Mouse (Mus musculus): Measurements from ENCODE around the gene H2-Ke6. TPM values are rescaled to one million over a fixed set of nuclear protein-coding genes. Genes with fewer than 3 reads are reported as not detected.

The H2-Ke6 gene
- polyA plus RNA-seq, 1 experiment from 2014 or later = 65.7 TPM

DNA sequence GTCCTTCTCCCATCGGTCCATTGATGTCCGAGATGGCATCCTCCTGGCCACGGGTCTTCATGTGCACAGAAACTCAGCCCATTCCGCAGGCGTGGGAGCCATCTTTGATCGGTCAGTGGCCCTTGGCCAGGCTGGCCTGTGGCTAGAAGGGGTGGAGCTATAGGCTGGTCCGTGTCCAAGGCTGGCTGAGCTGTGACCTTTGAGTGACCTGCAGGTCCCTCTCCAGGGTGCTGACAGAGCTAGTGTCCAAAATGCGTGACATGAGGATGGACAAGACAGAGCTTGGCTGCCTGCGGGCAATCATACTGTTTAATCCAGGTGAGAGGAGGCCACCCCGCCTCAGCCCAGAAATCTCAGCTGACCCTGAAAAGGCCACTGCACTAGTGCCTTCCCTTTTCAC lies 8.8 kb upstream of the H2-Ke6 start:
- Histone ChIP-seq H3K36me3 (ENCODE audit: insufficient read depth, low read length) (peaks cover 32% of the 10 kb centered on the region), H3K4me2 (ENCODE audit: low read length) (no peak overlapping the region), H3K9me3 (replicated peaks; ENCODE audit: low read length) (no peaks in the 10 kb centered on the region), H3K9ac (ENCODE audit: low read depth, low read length) (no peak overlapping the region), H3K27ac (no peak overlapping the region), H3K4me1 (replicated peaks; ENCODE audit: insufficient read depth, low read length) (peaks cover 20% of the 10 kb centered on the region), H3K27me3 (ENCODE audit: insufficient read depth, low read length) (no peaks in the 10 kb centered on the region), H3K4me3 (replicated peaks; ENCODE audit: low read depth, low read length) (no peak overlapping the region)
- TF ChIP-seq CTCF (IDR thresholded peaks at IDR 0.05; ENCODE audit: low read depth) = no peak
- WGBS = 78% methylated on average over 10 of the region's 10 CpGs
- DNase-seq (ENCODE audit: low spot score) (no peak), ATAC-seq (replicated peaks; ENCODE audit: low FRiP score, low read depth) (no peak)

GRCm38 (mm10) chr17:34035517-34035916 lies 7.7 kb upstream of the H2-Ke6 start:
- ATAC-seq (replicated peaks; ENCODE audit: low FRiP score, low read depth) = no peak
- WGBS = 89% methylated on average over 9 of the region's 9 CpGs
- no peak overlapping the region for H3K4me2 ChIP-seq (ENCODE audit: low read length)
- no peak overlapping the region for H3K27ac ChIP-seq
- peaks cover 21% of the 10 kb centered on the region for H3K4me1 ChIP-seq (replicated peaks; ENCODE audit: insufficient read depth, low read length)
- TF ChIP-seq CTCF (IDR thresholded peaks at IDR 0.05; ENCODE audit: low read depth) = no peak
- DNase-seq (ENCODE audit: low spot score) = no peak
- H3K27me3 ChIP-seq (ENCODE audit: insufficient read depth, low read length) = no peaks in the 10 kb centered on the region
- peaks cover 32% of the 10 kb centered on the region for H3K36me3 ChIP-seq (ENCODE audit: insufficient read depth, low read length)
- no peak overlapping the region for H3K9ac ChIP-seq (ENCODE audit: low read depth, low read length)
- no peak overlapping the region for H3K4me3 ChIP-seq (replicated peaks; ENCODE audit: low read depth, low read length)
- no peaks in the 10 kb centered on the region for H3K9me3 ChIP-seq (replicated peaks; ENCODE audit: low read length)

- WGBS = 77% methylated on average over 10 of the region's 10 CpGs
- peaks cover 41% of the 10 kb centered on the region for H3K36me3 ChIP-seq (ENCODE audit: insufficient read depth, low read length)
- H3K4me1 ChIP-seq (replicated peaks; ENCODE audit: insufficient read depth, low read length) = peaks cover 27% of the 10 kb centered on the region
- no peak overlapping the region for H3K27ac ChIP-seq
- no peak overlapping the region for H3K4me3 ChIP-seq (replicated peaks; ENCODE audit: low read depth, low read length)
- DNase-seq (ENCODE audit: low spot score) (peak; percentile 71), ATAC-seq (replicated peaks; ENCODE audit: low FRiP score, low read depth) (no peak)
- H3K27me3 ChIP-seq (ENCODE audit: insufficient read depth, low read length) = no peaks in the 10 kb centered on the region
- H3K9me3 ChIP-seq (replicated peaks; ENCODE audit: low read length) = no peaks in the 10 kb centered on the region
- H3K4me2 ChIP-seq (ENCODE audit: low read length) = no peak overlapping the region
- TF ChIP-seq CTCF (IDR thresholded peaks at IDR 0.05; ENCODE audit: low read depth) = peak; percentile 74
- H3K9ac ChIP-seq (ENCODE audit: low read depth, low read length) = no peak overlapping the region
Measured at GRCm38 (mm10) chr17:34034064-34034463, 6.2 kb upstream of the H2-Ke6 start.

- Histone ChIP-seq H3K4me1 (replicated peaks; ENCODE audit: insufficient read depth, low read length) (peaks cover 21% of the 10 kb centered on the region), H3K4me3 (replicated peaks; ENCODE audit: low read depth, low read length) (no peak overlapping the region), H3K27me3 (ENCODE audit: insufficient read depth, low read length) (no peaks in the 10 kb centered on the region), H3K4me2 (ENCODE audit: low read length) (peak overlapping the region; percentile 70; the same call in 1 of the 2 replicates), H3K9ac (ENCODE audit: low read depth, low read length) (no peak overlapping the region; the same call in 1 of the 2 replicates), H3K36me3 (ENCODE audit: insufficient read depth, low read length) (peaks cover 48% of the 10 kb centered on the region), H3K27ac (peak overlapping the region; percentile 54; the same call in 1 of the 2 replicates), H3K9me3 (replicated peaks; ENCODE audit: low read length) (no peaks in the 10 kb centered on the region)
- TF ChIP-seq CTCF (IDR thresholded peaks at IDR 0.05; ENCODE audit: low read depth) = no peak
- DNase-seq (ENCODE audit: low spot score) (no peak), ATAC-seq (replicated peaks; ENCODE audit: low FRiP score, low read depth) (no peak)
- WGBS = 88% methylated on average over 9 of the region's 9 CpGs
Measured at GRCm38 (mm10) chr17:34033441-34033840, 5.6 kb upstream of the H2-Ke6 start.

DNA sequence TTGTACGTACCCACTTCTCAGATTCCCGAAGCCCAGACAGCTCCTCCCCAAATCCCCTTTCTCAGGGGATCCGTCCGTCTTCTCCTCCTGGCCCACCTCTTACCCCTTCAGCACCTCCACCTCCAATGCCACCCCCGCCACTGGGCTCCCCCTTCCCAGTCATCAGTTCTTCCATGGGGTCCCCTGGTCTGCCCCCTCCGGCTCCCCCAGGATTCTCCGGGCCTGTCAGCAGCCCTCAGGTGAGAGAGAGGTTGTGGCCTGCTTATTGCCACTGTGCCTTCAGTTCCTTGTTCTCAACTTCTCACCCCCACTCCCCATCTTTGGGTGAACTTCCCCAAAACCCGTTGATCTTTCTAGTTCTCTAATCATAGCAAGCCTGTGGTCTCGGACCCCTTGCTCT lies 4.9 kb upstream of the H2-Ke6 start:
- Histone ChIP-seq H3K9ac (ENCODE audit: low read depth, low read length) (peak overlapping the region; percentile 91), H3K36me3 (ENCODE audit: insufficient read depth, low read length) (peaks cover 49% of the 10 kb centered on the region), H3K4me3 (replicated peaks; ENCODE audit: low read depth, low read length) (peak overlapping the region; percentile 50), H3K4me1 (replicated peaks; ENCODE audit: insufficient read depth, low read length) (peaks cover 17% of the 10 kb centered on the region), H3K27ac (peak overlapping the region; percentile 54; the same call in 1 of the 2 replicates), H3K9me3 (replicated peaks; ENCODE audit: low read length) (no peaks in the 10 kb centered on the region), H3K4me2 (ENCODE audit: low read length) (peak overlapping the region; percentile 70), H3K27me3 (ENCODE audit: insufficient read depth, low read length) (no peaks in the 10 kb centered on the region)
- WGBS = 46% methylated on average over 9 of the region's 9 CpGs
- TF ChIP-seq CTCF (IDR thresholded peaks at IDR 0.05; ENCODE audit: low read depth) = no peak
- no peak for DNase-seq (ENCODE audit: low spot score)
- no peak for ATAC-seq (replicated peaks; ENCODE audit: low FRiP score, low read depth)

- peak; percentile 56 for DNase-seq (ENCODE audit: low spot score)
- no peak for TF ChIP-seq CTCF (IDR thresholded peaks at IDR 0.05; ENCODE audit: low read depth)
- Histone ChIP-seq H3K9me3 (replicated peaks; ENCODE audit: low read length) (no peaks in the 10 kb centered on the region), H3K36me3 (ENCODE audit: insufficient read depth, low read length) (peaks cover 43% of the 10 kb centered on the region), H3K27me3 (ENCODE audit: insufficient read depth, low read length) (no peaks in the 10 kb centered on the region), H3K9ac (ENCODE audit: low read depth, low read length) (peak overlapping the region; percentile 91), H3K4me1 (replicated peaks; ENCODE audit: insufficient read depth, low read length) (peaks cover 18% of the 10 kb centered on the region), H3K27ac (peak overlapping the region; percentile 93), H3K4me3 (replicated peaks; ENCODE audit: low read depth, low read length) (peak overlapping the region; percentile 50), H3K4me2 (ENCODE audit: low read length) (peak overlapping the region; percentile 70)
- WGBS = 1% methylated on average over 40 of the region's 48 CpGs
- ATAC-seq (replicated peaks; ENCODE audit: low FRiP score, low read depth) = peak; percentile 1; the same call in 1 of the 2 replicates
Measured at GRCm38 (mm10) chr17:34032174-34032632, 4.3 kb upstream of the H2-Ke6 start.
